Mouse (Mus musculus) ES-E14 (cell line): ENCODE data around the gene Bach2.

Source experiments
- HCFC1 ChIP-seq: IDR thresholded peaks from 2 replicates; pipeline ENCODE4 v1.6.1; 2012; ENCODE audit warnings: low read length, inconsistent platforms, borderline replicate concordance; ENCODE audit not compliant: insufficient read depth
- MAFK ChIP-seq: IDR thresholded peaks from 2 replicates; pipeline ENCODE4 v1.6.1; 2014; ENCODE audit warnings: mild to moderate bottlenecking, low read depth, low read length, inconsistent platforms; ENCODE audit not compliant: insufficient read depth

GRCm38 (mm10) chr4:32545548-32545947, 306.9 kb downstream of the Bach2 start:
- TF ChIP-seq HCFC1: no peak
- TF ChIP-seq MAFK: no peak
